Mouse (Mus musculus) heart, postnatal 0 days (tissue): ENCODE data around the gene Dgat2.

ENCODE experiments used
- CTCF ChIP-seq: IDR thresholded peaks from 2 replicates; pipeline ENCODE4 v1.5.1; 2016; ENCODE audit warnings: antibody characterized with exemption, control low read depth, low read depth
- EP300 ChIP-seq: IDR thresholded peaks from 2 replicates; pipeline ENCODE4 v1.6.1; 2016; ENCODE audit warnings: antibody characterized with exemption, low read depth

DNA sequence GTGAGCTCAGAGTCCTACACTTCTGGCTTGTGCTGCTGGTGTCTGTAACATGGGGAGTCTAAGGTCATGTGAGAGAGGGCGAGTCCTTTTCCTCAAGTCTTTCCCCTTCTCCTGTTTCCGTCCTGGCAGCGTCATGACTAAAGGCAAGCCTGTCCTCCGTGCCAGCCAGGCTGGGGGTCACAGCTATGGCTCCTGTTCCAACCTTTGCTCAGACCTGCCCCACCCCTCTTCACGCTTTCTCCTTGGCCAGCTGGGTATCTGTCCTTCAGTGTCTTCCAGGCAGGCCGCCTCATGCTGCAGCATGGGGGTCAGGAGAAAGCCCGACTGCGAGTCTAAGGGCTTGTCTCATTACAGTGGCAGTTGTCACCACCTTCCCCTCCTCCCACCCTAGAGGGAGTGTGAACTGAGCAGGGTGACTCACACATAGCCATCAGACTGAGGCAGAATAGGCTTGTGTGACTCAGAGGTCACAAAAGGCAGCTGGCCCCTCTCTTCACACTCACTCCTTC is 32.9 kb upstream of the Dgat2 start:
- TF ChIP-seq CTCF (no peak), EP300 (0 out of 2 replicates have a peak, but pooled peaks have one; percentile 17)
